Mouse (Mus musculus) ovary, postnatal 14 days (tissue): Measurements from ENCODE around the gene Ralgapa2.

Experiments used
- DNase-seq: peaks from one replicate; pipeline ENCODE4 v3.0.0; 2022; ENCODE audit warnings: low spot score

Ralgapa2 gene

GRCm38 (mm10) chr2:146428751-146429150, 83.4 kb downstream of the Ralgapa2 start:
- DNase-seq: no peak

GRCm38 (mm10) chr2:146427380-146427779, 84.8 kb downstream of the Ralgapa2 start:
- no peak for DNase-seq

GRCm38 (mm10) chr2:146426321-146426720, 85.8 kb downstream of the Ralgapa2 start:
- no peak for DNase-seq

- DNase-seq: no peak
Observed at GRCm38 (mm10) chr2:146425235-146425634, 86.9 kb downstream of the Ralgapa2 start.

- no peak for DNase-seq
Observed at GRCm38 (mm10) chr2:146423710-146424301, 88.3 kb downstream of the Ralgapa2 start.

GRCm38 (mm10) chr2:146423032-146423691, 89.0 kb downstream of the Ralgapa2 start:
- DNase-seq: no peak

- no peak for DNase-seq
Observed at GRCm38 (mm10) chr2:146416283-146416682, 95.9 kb downstream of the Ralgapa2 start.

GRCm38 (mm10) chr2:146414484-146415291, 97.5 kb downstream of the Ralgapa2 start:
- DNase-seq: peak; percentile 71

- DNase-seq: no peak
Observed at GRCm38 (mm10) chr2:146412733-146413132, 99.4 kb downstream of the Ralgapa2 start.

- DNase-seq: no peak
Observed at GRCm38 (mm10) chr2:146411904-146412303, 100.2 kb downstream of the Ralgapa2 start.

- DNase-seq: no peak
Observed at GRCm38 (mm10) chr2:146407078-146407477, 105.1 kb downstream of the Ralgapa2 start.

GRCm38 (mm10) chr2:146401588-146401987, 110.6 kb downstream of the Ralgapa2 start:
- no peak for DNase-seq

GRCm38 (mm10) chr2:146400738-146401137, 111.4 kb downstream of the Ralgapa2 start:
- no peak for DNase-seq

- no peak for DNase-seq
Observed at GRCm38 (mm10) chr2:146398211-146398865, 113.8 kb downstream of the Ralgapa2 start.

GRCm38 (mm10) chr2:146387211-146387610, 124.9 kb downstream of the Ralgapa2 start:
- no peak for DNase-seq

GRCm38 (mm10) chr2:146384582-146384981, 127.6 kb downstream of the Ralgapa2 start:
- DNase-seq: no peak

GRCm38 (mm10) chr2:146376293-146376692, 135.9 kb downstream of the Ralgapa2 start:
- no peak for DNase-seq

GRCm38 (mm10) chr2:146366098-146366497, 146.0 kb downstream of the Ralgapa2 start:
- DNase-seq: no peak

GRCm38 (mm10) chr2:146365368-146365983, 146.7 kb downstream of the Ralgapa2 start:
- DNase-seq: no peak

- no peak for DNase-seq
Observed at GRCm38 (mm10) chr2:146363483-146363882, 148.7 kb downstream of the Ralgapa2 start.

- no peak for DNase-seq
Observed at GRCm38 (mm10) chr2:146362932-146363331, 149.2 kb downstream of the Ralgapa2 start.

- no peak for DNase-seq
Observed at GRCm38 (mm10) chr2:146361969-146362368, 150.2 kb downstream of the Ralgapa2 start.
